ENCODE assay signal across 11 mouse cellular contexts in the genomic region with DNA sequence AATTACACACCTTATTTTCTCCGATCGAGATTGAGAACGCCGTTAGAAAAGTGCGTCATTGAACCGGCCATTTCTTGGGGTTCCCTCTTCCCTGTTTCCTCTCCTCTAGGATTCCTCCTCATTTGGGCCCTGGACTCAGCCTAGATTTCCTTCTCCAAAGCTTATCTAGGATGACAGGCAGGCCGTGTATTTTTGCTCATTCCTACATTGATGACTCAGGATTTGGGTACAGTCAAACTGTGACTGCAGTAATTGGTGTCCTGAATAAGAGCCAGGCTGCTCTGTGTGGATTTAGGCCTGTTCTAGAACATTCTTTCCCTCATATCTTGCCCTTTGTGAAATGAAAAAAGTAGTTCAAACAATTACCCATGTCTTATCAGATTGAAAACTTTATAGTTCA. TPM values are rescaled to one million over a fixed set of nuclear protein-coding genes. Genes with fewer than 3 reads are reported as not detected.
DNase-seq lines count a peak whose midpoint lies in the region; ATAC-seq and TF ChIP-seq lines count a peak whose summit lies in the region.
"Had no signal": no experiment of that assay in that cellular context is flagged by ENCODE, and none has a peak within 500 bp of the region (broad histone marks: within the 10 kb centered on the region; RNA-seq: fewer than 3 reads in every experiment).

No protein-coding gene starts in this region.

- no peaks in the 10 kb centered on the region for H3K9me3 ChIP-seq in midbrain, embryonic 15.5 days

- no peak overlapping the region for H3K9ac ChIP-seq in midbrain, embryonic 15.5 days

- no peaks in the 10 kb centered on the region for H3K27me3 ChIP-seq in midbrain, embryonic 15.5 days (replicated peaks)

- WGBS in midbrain, embryonic 15.5 days = 86% methylated on average over 7 of the region's 7 CpGs

- ATAC-seq in midbrain, embryonic 15.5 days (replicated peaks) = no peak
- ATAC-seq: activated CD4-positive, CD25-positive, alpha-beta regulatory T cell, adult 4 months had no signal

- intact Hi-C loops in left cerebral cortex, adult 2 months (cut with DNase I) = loop anchor here (10.0 kb wide), 1 partner anchor 355 kb away; a partner anchor contains a TSS
- intact Hi-C loops in left cerebral cortex, postnatal 36 days (cut with DNase I) = loop anchor here (10.0 kb wide), 1 partner anchor 435 kb away; no protein-coding TSS in a partner anchor

- H3K36me3 ChIP-seq in midbrain, embryonic 15.5 days (replicated peaks) = peaks cover 15% of the 10 kb centered on the region

- H3K4me3 ChIP-seq in left cerebral cortex, adult 2 months = peak overlapping the region; percentile 97
- H3K4me3 ChIP-seq in embryonic fibroblast, embryonic 13.5 days (ENCODE audit: insufficient read depth, low read length) = peak overlapping the region; percentile 62; the same call in 1 of the 2 replicates
- H3K4me3 ChIP-seq in midbrain, embryonic 15.5 days = peak overlapping the region; percentile 99; the same call in 1 of the 2 replicates

- no peaks in the 10 kb centered on the region; the same call in 1 of the 2 replicates for H3K4me1 ChIP-seq in embryonic fibroblast, embryonic 13.5 days (ENCODE audit: control insufficient read depth, insufficient read depth, low read length)
- H3K4me1 ChIP-seq in midbrain, embryonic 15.5 days = peaks cover 16% of the 10 kb centered on the region

- H3K27ac ChIP-seq in left cerebral cortex, adult 2 months = no peak overlapping the region; the same call in 1 of the 2 replicates
- peak overlapping the region; percentile 60 for H3K27ac ChIP-seq in embryonic fibroblast, embryonic 13.5 days (ENCODE audit: insufficient read depth, low read length)
- H3K27ac ChIP-seq in midbrain, embryonic 15.5 days = no peak overlapping the region

- H3K4me2 ChIP-seq in midbrain, embryonic 15.5 days = peak overlapping the region; percentile 88; the same call in 1 of the 2 replicates

- TF ChIP-seq CTCF in left cerebral cortex, adult 2 months (IDR thresholded peaks at IDR 0.05) = no peak
- no peak for TF ChIP-seq CTCF in embryonic fibroblast, embryonic 13.5 days (IDR thresholded peaks at IDR 0.05; ENCODE audit: borderline replicate concordance, insufficient read depth, low read length)

- DNase-seq in adrenal gland, adult 2 months = peak; percentile 28
- no peak for DNase-seq in adrenal gland, postnatal 25 days
- no peak for DNase-seq in left cerebral cortex, adult 2 months (ENCODE audit: extremely low spot score in 1 of 2, low spot score in 2 of 2)
- no peak for DNase-seq in left cerebral cortex, postnatal 36 days (ENCODE audit: low spot score in 2 of 2)
- DNase-seq in retina, postnatal 1 day = no peak
- no peak for DNase-seq in spleen, adult 18-20 months
- DNase-seq: kidney, postnatal 14 days had no signal

- TF ChIP-seq POLR2A in embryonic fibroblast, embryonic 13.5 days (IDR thresholded peaks at IDR 0.05; ENCODE audit: low read depth, low read length) = no peak

RNA-seq across cellular contexts. Expression of a gene that starts 1.8 kb away (rescaled TPM):
- 1 to 10 TPM; 8.3 to 9.6 TPM for total RNA-seq in adrenal gland, adult 2 months (2021)
- polyA plus RNA-seq in adrenal gland, adult 2 months (2012; rRNA removed) = 3.1 and 3.9 TPM in 2 replicates
- total RNA-seq in adrenal gland, postnatal 25 days (2021) = 9.6 and 11.6 TPM in 2 replicates
- 10 to 100 TPM; 30.0 to 32.8 TPM for total RNA-seq in left cerebral cortex, adult 2 months (2021)
- 10 to 100 TPM; 26.4 to 30.8 TPM for total RNA-seq in left cerebral cortex, postnatal 36 days (2021)
- 23.8 and 30.2 TPM in 2 replicates for polyA plus RNA-seq in embryonic fibroblast, embryonic 13.5 days (2011; ENCODE audit: insufficient read length, low read depth, missing spikeins)
- polyA plus RNA-seq in midbrain, embryonic 15.5 days (2015; fragmentation: Nextera tagmentation; extraction: Ambion mirVana) = 12.4 and 12.6 TPM in 2 replicates

RNA-seq across cellular contexts. Expression of a gene that starts 14.7 kb away (rescaled TPM):
- not detected for total RNA-seq in adrenal gland, adult 2 months (2021)
- polyA plus RNA-seq in adrenal gland, adult 2 months (2012; rRNA removed) = not detected in 2 replicates
- total RNA-seq in adrenal gland, postnatal 25 days (2021) = not detected in 2 replicates
- total RNA-seq in left cerebral cortex, adult 2 months (2021) = not detected
- not detected for total RNA-seq in left cerebral cortex, postnatal 36 days (2021)
- not detected in 2 replicates for polyA plus RNA-seq in embryonic fibroblast, embryonic 13.5 days (2011; ENCODE audit: insufficient read length, low read depth, missing spikeins)
- polyA plus RNA-seq in midbrain, embryonic 15.5 days (2015; fragmentation: Nextera tagmentation; extraction: Ambion mirVana) = not detected in 2 replicates
- polyA plus RNA-seq: activated CD4-positive, CD25-positive, alpha-beta regulatory T cell, adult 4 months; embryonic facial prominence, embryonic 11.5 days had no signal

RNA-seq across cellular contexts. Expression of a gene that starts 31.1 kb away (rescaled TPM):
- 10 to 100 TPM; 13.8 to 14.7 TPM for total RNA-seq in adrenal gland, adult 2 months (2021)
- 1.8 and 3.0 TPM in 2 replicates for polyA plus RNA-seq in adrenal gland, adult 2 months (2012; rRNA removed)
- total RNA-seq in adrenal gland, postnatal 25 days (2021) = 10.7 and 13.1 TPM in 2 replicates
- 1 to 10 TPM; 3.8 to 4.3 TPM for total RNA-seq in left cerebral cortex, adult 2 months (2021)
- total RNA-seq in left cerebral cortex, postnatal 36 days (2021) = 1 to 10 TPM; 3.2 to 3.6 TPM
- 1.5 and 2.3 TPM in 2 replicates for polyA plus RNA-seq in embryonic fibroblast, embryonic 13.5 days (2011; ENCODE audit: insufficient read length, low read depth, missing spikeins)
- polyA plus RNA-seq in midbrain, embryonic 15.5 days (2015; fragmentation: Nextera tagmentation; extraction: Ambion mirVana) = 0.73 and 0.89 TPM in 2 replicates

RNA-seq across cellular contexts. Expression of a gene that starts 49.7 kb away (rescaled TPM):
- total RNA-seq in adrenal gland, adult 2 months (2021) = 10 to 100 TPM; 13.6 to 14.6 TPM
- polyA plus RNA-seq in adrenal gland, adult 2 months (2012; rRNA removed) = 1.7 and 1.9 TPM in 2 replicates
- total RNA-seq in adrenal gland, postnatal 25 days (2021) = 13.9 and 20.1 TPM in 2 replicates
- total RNA-seq in left cerebral cortex, adult 2 months (2021) = 10 to 100 TPM in 1 of 2 experiments, 1 to 10 TPM in 1; 9.6 to 10.6 TPM
- 1 to 10 TPM; 8.8 to 9.5 TPM for total RNA-seq in left cerebral cortex, postnatal 36 days (2021)
- polyA plus RNA-seq in embryonic fibroblast, embryonic 13.5 days (2011; ENCODE audit: insufficient read length, low read depth, missing spikeins) = 5.7 and 9.3 TPM in 2 replicates
- 4.9 and 5.7 TPM in 2 replicates for polyA plus RNA-seq in midbrain, embryonic 15.5 days (2015; fragmentation: Nextera tagmentation; extraction: Ambion mirVana)
